Mouse (Mus musculus) spleen, postnatal 14 days (tissue): Measurements from ENCODE around the gene Tsr2.

Experiments
- DNase-seq, 2 experiments: peaks; one replicate each; pipeline ENCODE4 v3.0.0; 2021 to 2022; ENCODE audit warnings: low spot score in 2 of 2

Gene Tsr2

DNA sequence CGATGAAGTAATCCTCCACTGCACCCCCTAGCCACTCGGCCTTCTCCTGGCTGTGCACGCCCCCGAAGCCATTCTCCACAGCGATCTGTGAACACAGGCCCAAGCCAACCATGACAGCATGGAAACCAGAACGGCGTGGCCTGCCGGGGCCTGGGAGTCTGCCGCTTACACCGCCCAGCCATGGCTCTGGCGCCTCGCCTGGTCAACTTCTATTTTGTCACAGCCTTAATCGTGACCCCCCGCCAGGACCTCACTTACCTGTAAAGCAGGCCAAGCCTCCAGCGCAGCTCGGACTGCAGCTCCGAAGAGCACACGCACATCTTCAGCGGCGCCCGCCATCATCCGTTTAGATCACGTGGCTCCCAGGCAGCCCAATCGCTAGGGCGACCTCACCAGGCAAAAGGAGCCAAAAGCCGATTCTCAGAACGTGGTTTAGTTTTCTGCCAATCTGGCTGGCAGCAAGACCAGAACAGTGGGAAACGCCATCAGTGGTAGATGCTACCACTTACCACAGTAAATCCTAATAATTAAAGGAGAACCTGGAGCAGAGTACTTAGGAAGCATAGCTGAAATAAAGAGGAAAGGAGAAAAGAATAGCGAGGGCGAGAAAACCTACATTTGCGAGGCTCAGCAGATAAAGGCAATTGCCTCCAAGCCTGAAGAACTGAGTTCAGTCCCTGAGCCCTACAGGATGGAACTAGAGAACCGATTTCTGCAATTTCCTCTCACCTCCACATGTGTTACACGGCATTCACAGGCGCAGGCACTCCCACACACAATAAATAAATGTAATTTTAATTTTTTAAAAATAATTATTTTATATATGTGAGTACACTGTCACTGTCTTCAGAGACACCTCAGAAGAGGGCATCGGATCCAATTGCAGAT is at the start of gene Tsr2:
Tsr2 (minus strand) TSS at position 373 of the 888 bp plus-strand sequence.
- peak; percentile 17 to 37 for DNase-seq

DNA sequence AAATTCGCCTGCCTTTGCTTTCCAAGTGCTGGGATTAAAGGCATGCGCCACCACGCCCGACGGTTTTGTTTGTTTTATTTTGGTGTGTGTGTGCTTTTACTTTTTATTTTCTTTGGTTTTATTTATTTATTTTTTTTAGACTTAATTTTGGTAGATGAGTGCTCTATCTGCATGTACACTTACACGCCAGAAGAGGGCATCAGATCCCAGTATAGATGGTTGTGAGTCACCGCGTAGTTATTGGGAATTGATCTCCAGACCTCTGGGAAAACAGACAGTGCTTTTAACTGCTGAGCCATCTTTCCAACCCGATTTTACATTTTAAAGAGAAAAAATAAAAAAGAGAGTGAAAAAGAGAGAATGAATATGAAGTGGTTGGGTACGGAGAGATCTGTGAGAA is 36.4 kb upstream of the Tsr2 start:
- DNase-seq = no peak

DNA sequence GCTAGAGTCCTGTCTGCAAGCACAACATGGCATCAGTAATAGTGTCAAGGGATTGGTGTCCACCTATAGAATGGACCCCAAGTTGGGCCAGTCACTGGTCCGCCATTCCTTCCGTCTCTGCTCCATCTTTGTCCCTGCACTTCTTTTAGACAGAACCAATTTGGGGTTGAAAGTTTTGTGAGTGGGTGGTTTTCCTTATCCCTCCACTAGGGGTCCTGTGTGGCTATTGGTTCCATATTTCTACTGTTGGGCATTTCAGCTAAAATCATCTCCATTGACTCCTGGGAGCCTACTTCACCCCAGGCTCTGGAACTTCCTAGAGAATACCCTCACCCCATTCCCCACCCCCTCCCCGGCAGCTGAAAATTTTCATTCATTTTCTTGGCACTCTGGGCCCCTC is 34.1 kb upstream of the Tsr2 start:
- no peak for DNase-seq

DNA sequence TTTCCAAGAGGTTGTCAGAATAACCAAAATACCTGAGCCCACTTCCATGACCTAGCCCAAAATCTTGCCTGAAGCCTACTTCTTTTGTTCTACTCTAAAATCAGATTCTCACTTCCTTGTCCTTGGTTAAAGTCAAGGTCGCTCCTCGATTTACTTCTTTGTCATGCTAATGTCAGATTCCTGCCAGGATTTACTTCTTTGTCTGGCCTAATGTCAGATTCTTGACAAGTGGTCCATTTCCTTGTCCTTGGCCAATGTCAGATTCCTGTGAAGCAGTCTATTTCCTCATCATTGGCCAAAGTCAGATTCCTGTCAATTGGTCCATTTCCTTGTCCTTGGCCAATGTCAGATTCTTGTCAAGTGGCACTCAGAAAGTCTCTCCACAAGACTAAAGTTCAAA is 27.6 kb upstream of the Tsr2 start:
- DNase-seq = no peak

DNA sequence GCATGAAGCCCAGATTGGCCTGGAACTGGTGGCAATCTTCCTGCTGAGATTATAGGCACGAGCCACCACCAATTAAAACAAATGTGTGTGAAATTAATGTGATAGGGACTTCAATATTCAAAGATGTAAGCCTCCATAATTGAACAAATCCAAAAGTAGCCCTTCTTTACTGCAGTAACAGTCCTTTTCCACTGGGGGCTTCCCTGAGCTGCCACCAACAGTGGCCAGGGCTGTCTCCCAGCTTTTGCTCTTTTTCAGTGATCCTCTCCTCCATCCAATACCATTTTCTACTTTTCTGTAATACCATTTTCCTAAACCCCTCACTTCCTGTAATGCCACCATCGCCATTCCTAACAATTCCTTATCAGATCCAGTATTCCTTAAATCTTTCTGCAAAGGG is 21.1 kb upstream of the Tsr2 start:
- DNase-seq = no peak

DNA sequence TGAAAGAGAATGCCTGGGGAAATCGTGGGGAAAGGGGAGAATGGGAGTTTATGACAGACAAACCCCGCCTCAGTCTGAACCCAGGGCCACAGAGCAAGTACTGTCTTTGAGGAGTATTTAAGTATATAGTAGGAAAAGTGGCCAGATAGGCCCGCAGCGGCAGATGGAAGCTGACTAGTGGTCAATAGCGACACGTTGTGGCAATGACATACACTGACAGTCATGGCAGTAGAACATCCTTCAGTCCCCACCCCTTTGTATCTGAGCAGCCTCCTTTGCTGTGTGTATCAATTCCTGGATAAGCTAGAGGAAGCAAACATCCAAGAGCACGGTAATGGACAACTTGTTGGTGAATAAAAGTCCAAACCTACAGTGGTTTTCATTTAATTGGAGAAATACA is 20.5 kb upstream of the Tsr2 start:
- DNase-seq = peak in 1 of 2 experiments; percentile 5

DNA sequence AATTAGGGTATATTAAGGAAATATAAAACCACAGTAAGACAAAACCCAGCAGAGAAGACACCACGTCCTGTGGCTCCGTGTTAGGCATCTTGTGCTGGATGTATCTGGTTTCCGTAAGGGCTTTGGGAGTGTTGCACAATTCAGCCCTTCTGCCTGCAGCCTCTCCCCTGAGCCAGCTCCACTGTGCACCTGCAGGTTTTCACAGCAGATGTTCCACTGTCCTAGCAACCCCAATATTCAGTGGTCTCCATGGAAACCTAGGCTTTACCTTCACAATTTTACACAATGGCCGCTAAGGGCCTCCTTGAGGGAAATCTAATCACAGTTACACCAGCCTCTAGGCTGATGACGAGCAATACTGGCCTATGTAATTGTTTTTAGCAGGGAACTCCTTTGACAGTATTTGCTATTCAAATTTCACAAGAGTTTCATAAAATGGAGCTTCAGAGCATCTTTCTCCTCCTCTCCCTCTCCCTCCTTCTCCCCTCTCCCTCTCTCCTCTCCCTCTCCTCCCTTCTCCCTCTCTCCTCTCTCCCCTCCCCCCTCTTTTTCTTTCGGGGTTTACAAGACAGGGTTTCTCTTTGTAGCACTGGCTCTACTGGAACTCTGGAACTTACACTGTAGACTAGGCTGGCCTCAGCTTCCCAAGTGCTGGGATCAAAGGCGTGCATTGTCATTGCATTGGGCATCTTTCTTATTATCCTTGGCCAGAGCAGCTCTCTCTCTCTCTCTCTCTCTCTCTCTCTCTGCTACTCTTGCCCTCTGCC is 11.1 kb upstream of the Tsr2 start:
- no peak for DNase-seq

DNA sequence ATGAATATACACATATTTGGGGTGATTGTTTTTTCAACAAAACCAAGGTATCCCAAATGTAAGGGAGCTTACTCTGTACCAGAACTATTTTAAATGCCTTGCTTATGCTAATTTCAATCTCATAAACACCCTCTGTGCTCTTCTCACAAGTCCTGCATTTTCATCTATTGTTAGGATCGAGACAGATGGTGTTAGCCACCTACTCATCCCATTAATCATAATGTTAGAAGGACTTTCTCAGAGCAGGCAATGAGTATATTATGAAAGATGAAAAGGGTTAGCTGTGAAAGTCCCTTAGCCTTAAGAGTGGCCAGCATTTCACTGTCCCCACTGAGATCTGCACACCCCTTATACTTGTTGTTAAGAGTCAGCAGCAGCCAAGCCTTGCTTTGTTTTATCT is 8.9 kb downstream of the Tsr2 start:
- DNase-seq = no peak

DNA sequence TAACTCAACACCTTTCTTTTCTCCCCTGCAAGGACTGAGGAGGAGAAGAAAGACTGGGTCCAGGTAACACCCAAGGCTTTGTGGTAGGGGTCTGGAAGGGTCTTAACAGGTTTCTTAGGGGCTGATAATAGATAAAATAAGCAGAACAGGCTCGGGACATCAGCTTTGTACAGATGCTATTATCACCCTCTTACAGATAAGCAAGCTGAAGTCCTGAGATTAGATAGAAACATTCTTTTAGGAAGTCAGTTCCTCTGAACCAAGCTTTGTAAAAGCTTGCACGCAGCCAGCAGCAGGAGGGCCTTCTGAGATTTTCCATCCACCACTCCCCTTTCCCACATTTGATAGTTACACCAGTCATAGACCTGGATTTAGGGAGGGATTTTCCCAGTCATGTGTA is 10.7 kb downstream of the Tsr2 start:
- DNase-seq = no peak

DNA sequence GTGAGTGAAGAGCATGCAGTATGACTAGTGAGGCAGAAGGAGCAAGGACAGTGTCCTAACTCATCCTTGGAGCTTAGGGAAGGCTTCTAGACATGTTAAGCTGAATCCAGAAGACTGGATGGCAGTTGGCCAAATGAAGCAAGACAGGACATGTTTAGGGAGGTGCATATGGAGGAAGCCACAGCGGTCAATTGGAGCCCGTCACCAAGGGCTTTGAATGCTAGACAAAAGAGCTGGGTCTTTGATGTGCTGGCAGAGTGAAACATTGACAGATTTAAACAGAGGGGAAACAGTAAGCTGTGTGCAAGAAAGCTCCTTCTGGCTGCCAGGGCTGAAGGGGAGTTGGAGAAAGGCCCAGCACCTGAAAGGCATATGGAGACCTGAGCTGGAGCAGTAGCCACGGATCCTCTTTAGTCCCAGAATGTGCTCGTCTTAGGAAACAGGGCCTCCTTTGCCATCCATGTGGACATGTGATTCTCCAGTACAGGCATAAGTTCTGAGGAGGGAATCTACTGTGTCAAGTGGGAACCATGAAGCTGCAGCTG is 19.3 kb downstream of the Tsr2 start:
- DNase-seq = no peak

DNA sequence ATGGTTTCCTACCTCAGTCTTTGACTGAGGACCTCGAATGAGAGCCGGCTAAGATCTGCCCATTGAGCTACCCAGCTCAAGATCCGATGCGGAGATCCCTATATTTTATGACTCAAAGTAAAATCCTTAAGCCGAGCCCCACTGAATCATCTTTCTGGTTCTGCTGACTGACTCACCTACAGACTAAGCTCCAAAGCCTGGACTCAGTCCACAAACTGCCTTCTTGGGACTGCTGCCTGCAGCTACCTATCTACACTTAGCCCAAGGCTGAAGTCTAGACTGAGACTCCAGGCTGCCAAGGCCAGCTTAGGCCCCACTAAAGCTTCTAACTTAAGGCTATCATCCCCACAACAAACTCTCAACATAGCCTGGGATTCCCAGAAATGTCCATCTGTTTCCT is 20.3 kb downstream of the Tsr2 start:
- no peak for DNase-seq

DNA sequence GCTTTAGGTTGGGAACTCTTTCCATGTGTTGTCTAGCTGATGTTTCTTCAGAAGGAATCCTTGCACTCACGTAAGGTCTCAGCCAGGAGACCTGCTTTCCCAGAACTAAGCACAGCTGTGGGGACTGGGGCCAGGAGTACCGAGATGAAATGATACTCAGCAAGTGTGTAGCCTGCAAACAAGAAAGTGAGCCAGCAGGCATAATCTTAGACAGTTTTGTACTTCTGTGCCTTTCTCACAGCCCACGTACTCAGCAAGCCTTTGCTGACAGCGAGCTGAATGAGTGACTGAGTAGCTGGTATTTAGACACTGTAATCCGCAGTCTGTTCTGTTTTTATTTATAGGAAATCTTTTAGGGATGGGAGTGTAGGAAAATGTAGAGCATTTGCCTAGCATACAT is 28.5 kb downstream of the Tsr2 start:
- no peak for DNase-seq

DNA sequence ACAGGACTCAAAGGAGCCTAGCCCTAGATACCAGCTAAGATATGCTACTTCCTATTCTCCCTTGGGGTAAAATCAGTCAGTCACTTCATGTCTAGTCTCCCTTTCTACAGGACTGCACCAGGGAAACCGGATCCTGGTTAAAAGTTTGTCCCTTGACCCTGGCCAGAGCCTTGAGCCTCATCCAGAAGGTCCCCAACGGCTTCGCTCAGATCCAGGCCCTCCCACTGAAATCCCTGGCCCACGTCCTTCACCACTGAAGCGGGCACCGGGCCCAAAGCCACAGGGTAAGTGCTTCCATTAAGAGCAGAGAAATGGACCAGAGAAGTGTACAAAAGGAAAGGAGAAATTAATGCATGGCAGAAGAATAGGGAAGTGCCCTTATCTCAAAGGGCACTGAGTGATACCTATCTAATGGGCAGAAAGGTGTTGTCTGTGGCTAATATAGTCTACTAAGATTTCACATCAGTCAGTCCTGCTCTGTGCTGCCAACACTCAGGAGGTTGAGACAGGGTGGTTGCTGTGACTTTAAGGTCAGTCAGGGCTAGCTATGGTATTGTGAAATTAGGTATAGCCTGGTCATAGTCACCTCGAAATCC is 30.2 kb downstream of the Tsr2 start:
- no peak for DNase-seq

DNA sequence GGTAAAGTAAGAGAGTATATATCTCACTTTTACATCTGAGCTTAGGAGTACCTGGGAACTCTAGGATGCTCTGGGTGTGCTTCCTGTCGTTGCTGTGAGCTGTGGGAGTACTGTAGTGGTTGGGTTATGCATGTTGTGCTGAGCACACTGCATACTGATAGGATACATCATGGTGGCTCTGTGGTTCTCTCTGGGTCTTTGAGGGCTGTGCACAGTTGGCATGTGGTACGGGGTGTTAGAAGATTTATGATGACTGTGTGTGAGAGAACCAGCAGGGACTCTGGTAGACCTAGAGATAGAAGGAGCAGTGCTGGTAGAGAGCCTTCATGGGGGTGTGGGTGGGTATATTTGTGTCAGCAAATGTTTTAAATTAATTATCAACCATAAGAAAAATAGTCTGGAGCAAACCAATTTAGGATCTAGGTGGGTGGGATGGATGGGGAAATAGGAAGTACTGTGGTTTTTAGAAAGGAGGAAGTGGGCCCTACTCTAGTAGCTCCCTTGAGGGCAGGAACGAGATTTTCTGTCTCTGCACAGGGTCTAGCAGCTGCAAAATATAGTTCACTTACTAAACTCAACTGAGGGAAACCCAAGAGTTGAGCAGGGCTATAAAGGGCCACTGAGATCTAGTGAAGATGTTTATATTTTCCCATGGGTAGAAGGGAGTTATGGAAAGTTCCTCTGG is 34.6 kb downstream of the Tsr2 start:
- no peak for DNase-seq

DNA sequence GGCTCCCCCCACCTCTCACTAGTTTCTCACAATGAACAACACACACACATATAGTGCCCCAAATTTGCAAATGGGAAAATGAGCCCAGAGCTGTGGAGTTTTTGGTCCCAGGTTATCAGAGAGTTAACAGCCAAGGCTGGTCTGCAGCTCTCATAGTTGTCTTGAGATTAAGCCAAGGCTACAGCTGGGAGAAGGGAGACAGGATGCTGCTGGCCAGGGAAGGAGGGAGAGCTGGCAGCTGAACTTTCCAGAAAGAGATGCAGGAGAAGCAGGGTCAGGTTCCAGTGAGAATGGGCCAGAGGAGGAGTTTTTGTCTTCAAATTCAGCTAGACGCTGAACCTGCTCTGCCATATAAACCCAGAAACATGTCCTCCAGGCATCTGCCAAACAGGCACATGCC is 37.0 kb downstream of the Tsr2 start:
- DNase-seq = no peak

DNA sequence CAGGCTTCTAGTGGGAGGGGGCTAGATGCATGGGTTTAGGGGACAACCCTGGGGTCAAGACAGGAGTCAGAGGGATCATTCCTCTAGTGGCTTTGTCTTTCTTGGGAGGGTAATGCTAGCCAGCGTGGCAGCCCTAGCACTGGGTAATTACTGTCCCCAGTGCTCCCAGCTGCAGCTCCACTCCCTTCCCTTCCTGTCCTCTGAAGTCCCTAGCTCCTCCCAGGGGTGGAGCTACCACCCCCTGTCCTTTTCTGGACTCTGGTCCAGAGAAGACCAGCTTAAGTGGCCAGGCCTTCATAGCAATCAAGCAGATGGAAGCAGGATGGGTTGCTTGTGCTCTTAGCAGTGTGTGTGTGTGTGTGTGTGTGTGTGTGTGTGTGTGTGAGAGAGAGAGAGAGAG is 40.8 kb downstream of the Tsr2 start:
- DNase-seq = no peak

DNA sequence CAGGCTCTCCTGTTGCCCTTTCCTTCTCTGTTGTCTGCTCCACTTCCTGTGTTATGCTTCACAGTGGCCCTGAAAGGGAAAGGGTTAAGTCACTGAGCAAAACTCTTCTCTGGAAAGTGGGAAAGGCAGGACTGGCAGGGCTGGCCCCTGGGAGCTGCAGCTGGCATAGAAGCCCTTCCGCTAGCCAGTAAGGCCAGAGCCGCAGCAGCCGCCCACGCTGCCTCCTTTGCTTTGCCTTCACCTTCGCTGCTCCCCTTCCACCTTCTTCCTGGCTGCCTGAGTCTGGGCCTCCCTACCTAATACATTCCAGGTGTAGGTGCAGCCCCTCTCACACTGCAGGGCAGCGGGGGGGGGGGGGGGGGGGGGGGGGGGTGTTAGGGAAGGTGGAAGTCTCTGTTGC is 41.9 kb downstream of the Tsr2 start:
- DNase-seq = no peak

DNA sequence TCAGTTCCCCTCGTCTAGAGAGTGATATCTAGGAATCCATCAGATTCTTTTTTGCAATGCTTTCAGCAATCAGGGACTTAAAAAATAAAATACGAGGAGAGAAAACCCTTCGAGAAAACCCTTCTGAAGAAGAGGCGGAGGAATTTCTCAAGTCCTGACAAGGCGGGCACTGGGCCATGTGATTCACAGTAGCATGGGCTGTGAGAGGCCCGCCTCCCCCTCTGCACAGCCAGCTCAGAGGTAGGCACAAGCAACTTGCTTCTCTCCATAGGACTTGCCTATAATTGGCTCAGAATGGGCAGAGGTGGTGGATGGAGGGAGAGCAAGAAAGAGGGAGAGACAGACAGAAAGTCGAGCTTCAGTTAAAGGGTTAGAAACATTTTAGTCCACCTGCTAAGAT is 46.0 kb downstream of the Tsr2 start:
- no peak for DNase-seq

DNA sequence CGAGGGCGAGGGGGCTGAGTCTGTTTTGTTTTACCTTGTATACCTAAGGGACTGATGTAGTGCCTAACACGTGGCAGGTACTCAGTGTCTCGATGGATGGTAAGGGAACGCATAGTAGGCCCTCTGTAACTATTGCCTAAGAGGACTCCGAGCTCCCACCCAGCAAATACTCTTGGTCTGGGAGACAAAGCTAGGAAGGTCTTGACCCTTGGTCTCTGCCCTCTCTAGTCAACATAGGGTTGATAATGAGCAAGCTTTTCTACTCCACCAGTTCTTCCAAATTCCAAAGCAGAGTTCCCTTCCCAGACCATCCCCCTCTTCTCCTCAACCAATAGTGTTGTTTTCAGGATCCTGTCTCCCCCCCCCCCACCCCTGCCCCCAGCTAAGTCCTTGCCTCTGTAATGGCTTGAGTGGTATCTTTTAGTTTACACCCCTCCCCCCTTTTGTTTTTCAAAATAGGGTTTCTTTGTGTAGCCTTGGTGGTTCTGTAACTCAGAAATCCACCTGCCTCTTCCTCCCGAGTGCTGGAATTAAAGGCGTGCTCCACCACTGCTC is 46.6 kb downstream of the Tsr2 start:
- DNase-seq = no peak

DNA sequence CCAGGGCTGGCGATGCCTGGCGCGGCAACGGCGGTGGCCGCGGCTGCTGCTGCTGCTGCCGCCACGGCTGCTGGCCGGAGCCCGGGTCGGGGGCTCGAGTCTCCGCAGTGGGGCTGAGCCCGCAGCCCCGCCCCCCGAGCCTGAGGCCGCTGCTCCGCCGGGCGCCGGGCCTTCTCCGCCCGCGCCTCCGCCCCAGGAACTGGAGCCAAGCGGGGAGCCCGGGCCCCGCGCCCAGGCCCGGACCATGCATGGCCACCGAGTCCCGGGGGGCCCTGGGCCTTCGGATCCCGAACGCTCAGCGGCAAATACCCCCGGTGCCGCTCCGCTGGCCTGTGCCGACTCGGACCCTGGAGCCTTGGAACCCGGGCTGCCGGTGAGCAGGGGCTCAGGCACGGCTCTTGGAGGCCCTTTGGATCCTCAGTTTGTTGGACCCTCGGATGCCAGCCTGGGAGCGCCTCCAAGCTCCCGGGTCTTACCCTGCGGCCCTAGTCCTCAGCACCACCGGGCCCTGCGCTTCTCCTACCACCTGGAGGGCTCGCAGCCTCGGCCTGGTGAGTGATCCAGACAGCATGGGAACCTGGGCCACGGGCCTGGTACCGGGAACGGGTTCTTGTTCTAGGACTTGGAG is 48.8 kb downstream of the Tsr2 start:
- no peak for DNase-seq

DNA sequence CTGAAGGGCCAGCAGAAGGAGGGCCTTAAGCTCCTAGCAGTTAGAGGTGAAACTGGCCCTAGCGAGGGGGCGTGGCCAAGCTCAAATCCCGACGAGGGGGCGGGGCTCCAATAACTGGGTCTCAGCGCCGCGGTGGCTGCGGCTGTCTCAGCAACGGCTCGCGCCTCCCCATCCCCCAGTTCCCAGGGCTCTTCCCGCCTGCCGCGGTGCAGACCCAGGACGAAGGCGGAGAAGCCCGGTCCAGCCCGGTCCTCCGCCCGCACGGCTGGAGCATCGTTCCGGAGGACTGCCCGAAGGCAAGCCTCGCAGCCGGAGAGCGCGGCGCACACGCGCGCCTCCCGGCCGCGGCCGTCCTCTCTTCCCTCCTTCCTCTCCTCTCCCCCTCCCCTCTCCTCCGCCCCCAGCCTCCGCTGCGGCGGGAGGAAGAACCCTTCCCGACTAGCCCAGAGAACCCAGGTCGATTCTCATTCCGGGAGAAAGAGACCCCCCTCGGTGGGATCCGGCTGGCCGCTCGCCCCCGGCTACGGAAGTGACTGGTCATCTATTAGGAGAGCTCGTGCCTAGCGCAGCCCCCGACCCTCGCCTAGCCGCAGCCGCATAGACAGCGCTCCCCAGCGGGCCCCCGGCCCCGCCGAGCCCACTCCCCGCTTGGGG is 49.4 kb downstream of the Tsr2 start:
- DNase-seq = peak; percentile 9 to 14
